Mouse (Mus musculus) heart, embryonic 12.5 days (tissue): ENCODE measurements around the gene Arl15. TPM values are rescaled to one million over a fixed set of nuclear protein-coding genes. Genes with fewer than 3 reads are reported as not detected.

ENCODE experiments used
- ATAC-seq: fragments of 200-750 bp; cut with Nextera tagmentation; 2 replicates; pipeline ENCODE4 v1.8.0; 2017; ENCODE audit warnings: moderate TSS enrichment, moderate library complexity; ENCODE audit not compliant: insufficient number of reproducible peaks, low FRiP score
- H3K27ac ChIP-seq: fragments of 300-500 bp; sonication (generic); 2 replicates; pipeline ENCODE4 v1.5.1; 2016; ENCODE audit warnings: mild to moderate bottlenecking, moderate library complexity; ENCODE audit not compliant: poor library complexity, severe bottlenecking
- H3K27me3 ChIP-seq: fragments of 300-500 bp; sonication (generic); replicated peaks from 2 replicates; pipeline ENCODE4 v1.6.1; 2016; ENCODE audit warnings: mild to moderate bottlenecking, moderate library complexity
- H3K36me3 ChIP-seq: fragments of 300-500 bp; sonication (generic); 2 replicates; pipeline ENCODE4 v1.6.1; 2016; ENCODE audit warnings: mild to moderate bottlenecking, moderate library complexity
- H3K4me1 ChIP-seq: fragments of 300-500 bp; sonication (generic); replicated peaks from 2 replicates; pipeline ENCODE4 v1.6.1; 2016; ENCODE audit warnings: mild to moderate bottlenecking
- H3K4me2 ChIP-seq: fragments of 300-500 bp; sonication (generic); 2 replicates; pipeline ENCODE4 v1.6.1; 2016; ENCODE audit warnings: mild to moderate bottlenecking, moderate library complexity
- H3K4me3 ChIP-seq: fragments of 300-500 bp; sonication (generic); 2 replicates; pipeline ENCODE4 v1.5.1; 2016; ENCODE audit warnings: mild to moderate bottlenecking
- H3K9ac ChIP-seq: fragments of 300-500 bp; sonication (generic); 2 replicates; pipeline ENCODE4 v1.6.1; 2016; ENCODE audit warnings: mild to moderate bottlenecking, moderate library complexity
- H3K9me3 ChIP-seq: fragments of 300-500 bp; sonication (generic); replicated peaks from 2 replicates; pipeline ENCODE4 v1.6.1; 2016; ENCODE audit warnings: mild to moderate bottlenecking, moderate library complexity
- WGBS: fragments of 180-500 bp; shearing (Covaris S2); methylation state at CpG from one replicate; pipeline ENCODE4 v1.1.7; 2016; 5-methylcytosine and 5-hydroxymethylcytosine counted together
- polyA plus RNA-seq: library from polyadenylated mRNA; unstranded; fragments of >200 nt; fragmentation: Nextera tagmentation; extraction: Ambion mirVana; gene quantifications from 2 replicates; pipeline ENCODE4 v1.2.1, GENCODE M21; 2016

The Arl15 gene
- polyA plus RNA-seq, 1 experiment from 2014 or later: 7.7 TPM

- no peak overlapping the region for H3K27ac ChIP-seq
- ATAC-seq: no peak
- peaks cover 11% of the 10 kb centered on the region; the same call in 1 of the 2 replicates for H3K4me1 ChIP-seq
- WGBS: 80% methylated on average over 7 of the region's 7 CpGs
- no peaks in the 10 kb centered on the region for H3K27me3 ChIP-seq
- H3K9ac ChIP-seq: no peak overlapping the region
- no peak overlapping the region for H3K4me3 ChIP-seq
- peaks cover 6% of the 10 kb centered on the region for H3K36me3 ChIP-seq
- no peaks in the 10 kb centered on the region for H3K9me3 ChIP-seq
- no peak overlapping the region for H3K4me2 ChIP-seq
Observed at GRCm38 (mm10) chr13:113918668-113919067, 124.4 kb downstream of the Arl15 start.

- Histone ChIP-seq H3K9me3 (no peaks in the 10 kb centered on the region), H3K27ac (no peak overlapping the region), H3K27me3 (no peaks in the 10 kb centered on the region), H3K4me1 (peaks cover 14% of the 10 kb centered on the region), H3K4me2 (no peak overlapping the region), H3K36me3 (0 out of 2 replicates have a peak, but pooled peaks cover 2% of the 10 kb centered on the region), H3K4me3 (no peak overlapping the region), H3K9ac (no peak overlapping the region)
- WGBS: 91% methylated on average over 4 of the region's 4 CpGs
- ATAC-seq: no peak
Observed at GRCm38 (mm10) chr13:113935697-113936096, 141.4 kb downstream of the Arl15 start.

GRCm38 (mm10) chr13:113937231-113937630, 142.9 kb downstream of the Arl15 start:
- H3K4me3 ChIP-seq: no peak overlapping the region
- H3K9ac ChIP-seq: no peak overlapping the region
- no peak for ATAC-seq
- peaks cover 14% of the 10 kb centered on the region for H3K4me1 ChIP-seq
- H3K27me3 ChIP-seq: no peaks in the 10 kb centered on the region
- WGBS: 86% methylated on average over 5 of the region's 5 CpGs
- H3K4me2 ChIP-seq: no peak overlapping the region
- H3K27ac ChIP-seq: no peak overlapping the region
- H3K9me3 ChIP-seq: no peaks in the 10 kb centered on the region
- 0 out of 2 replicates have a peak, but pooled peaks cover 2% of the 10 kb centered on the region for H3K36me3 ChIP-seq

GRCm38 (mm10) chr13:113938561-113938960, 144.3 kb downstream of the Arl15 start:
- Histone ChIP-seq H3K9me3 (no peaks in the 10 kb centered on the region), H3K27ac (no peak overlapping the region), H3K9ac (no peak overlapping the region), H3K4me1 (peaks cover 14% of the 10 kb centered on the region), H3K4me2 (no peak overlapping the region), H3K4me3 (no peak overlapping the region), H3K36me3 (0 out of 2 replicates have a peak, but pooled peaks cover 2% of the 10 kb centered on the region), H3K27me3 (no peaks in the 10 kb centered on the region)
- no peak for ATAC-seq
- 83% methylated on average over 9 of the region's 9 CpGs for WGBS

- Histone ChIP-seq H3K4me3 (no peak overlapping the region), H3K9ac (no peak overlapping the region), H3K9me3 (no peaks in the 10 kb centered on the region), H3K4me2 (no peak overlapping the region), H3K27me3 (no peaks in the 10 kb centered on the region), H3K36me3 (0 out of 2 replicates have a peak, but pooled peaks cover 2% of the 10 kb centered on the region), H3K4me1 (peaks cover 14% of the 10 kb centered on the region), H3K27ac (no peak overlapping the region)
- ATAC-seq: no peak
- WGBS: 60% methylated on average over 10 of the region's 10 CpGs
Observed at GRCm38 (mm10) chr13:113939097-113939496, 144.8 kb downstream of the Arl15 start.

GRCm38 (mm10) chr13:113939681-113940080, 145.4 kb downstream of the Arl15 start:
- Histone ChIP-seq H3K4me1 (peaks cover 14% of the 10 kb centered on the region), H3K9me3 (no peaks in the 10 kb centered on the region), H3K4me2 (no peak overlapping the region), H3K27ac (no peak overlapping the region), H3K4me3 (no peak overlapping the region), H3K27me3 (no peaks in the 10 kb centered on the region), H3K9ac (no peak overlapping the region), H3K36me3 (0 out of 2 replicates have a peak, but pooled peaks cover 2% of the 10 kb centered on the region)
- WGBS: 27% methylated on average over 3 of the region's 3 CpGs
- ATAC-seq: no peak

GRCm38 (mm10) chr13:113940151-113940550, 145.8 kb downstream of the Arl15 start:
- H3K4me3 ChIP-seq: no peak overlapping the region
- H3K36me3 ChIP-seq: 0 out of 2 replicates have a peak, but pooled peaks cover 2% of the 10 kb centered on the region
- H3K9me3 ChIP-seq: no peaks in the 10 kb centered on the region
- peaks cover 14% of the 10 kb centered on the region for H3K4me1 ChIP-seq
- no peak overlapping the region for H3K27ac ChIP-seq
- no peak for ATAC-seq
- no peak overlapping the region for H3K4me2 ChIP-seq
- H3K9ac ChIP-seq: no peak overlapping the region
- WGBS: 91% methylated on average over 7 of the region's 7 CpGs
- no peaks in the 10 kb centered on the region for H3K27me3 ChIP-seq

GRCm38 (mm10) chr13:113941943-113942342, 147.6 kb downstream of the Arl15 start:
- Histone ChIP-seq H3K27me3 (no peaks in the 10 kb centered on the region), H3K4me1 (peaks cover 14% of the 10 kb centered on the region), H3K9ac (no peak overlapping the region), H3K36me3 (no peaks in the 10 kb centered on the region), H3K4me2 (no peak overlapping the region), H3K9me3 (no peaks in the 10 kb centered on the region), H3K4me3 (no peak overlapping the region), H3K27ac (no peak overlapping the region)
- 86% methylated on average over 3 of the region's 3 CpGs for WGBS
- no peak for ATAC-seq

GRCm38 (mm10) chr13:113947546-113947945, 153.2 kb downstream of the Arl15 start:
- peaks cover 9% of the 10 kb centered on the region for H3K4me1 ChIP-seq
- no peak overlapping the region for H3K4me3 ChIP-seq
- no peak overlapping the region for H3K9ac ChIP-seq
- no peaks in the 10 kb centered on the region for H3K27me3 ChIP-seq
- H3K27ac ChIP-seq: no peak overlapping the region
- H3K9me3 ChIP-seq: no peaks in the 10 kb centered on the region
- ATAC-seq: no peak
- no peaks in the 10 kb centered on the region for H3K36me3 ChIP-seq
- 63% methylated on average over 4 of the region's 4 CpGs for WGBS
- no peak overlapping the region for H3K4me2 ChIP-seq

- no peak overlapping the region for H3K27ac ChIP-seq
- ATAC-seq: no peak
- 68% methylated on average over 5 of the region's 5 CpGs for WGBS
Observed at GRCm38 (mm10) chr13:113949708-113950107, 155.4 kb downstream of the Arl15 start.

GRCm38 (mm10) chr13:113950131-113950530, 155.8 kb downstream of the Arl15 start:
- Histone ChIP-seq H3K9me3 (no peaks in the 10 kb centered on the region), H3K27ac (no peak overlapping the region), H3K4me1 (peaks cover 9% of the 10 kb centered on the region), H3K36me3 (no peaks in the 10 kb centered on the region), H3K27me3 (no peaks in the 10 kb centered on the region), H3K4me2 (no peak overlapping the region), H3K9ac (no peak overlapping the region), H3K4me3 (no peak overlapping the region)
- WGBS: 77% methylated on average over 6 of the region's 6 CpGs
- no peak for ATAC-seq

More at GRCm38 (mm10) chr13:113949708-113950107, 155.4 kb downstream of the Arl15 start:
- Histone ChIP-seq H3K9me3 (no peaks in the 10 kb centered on the region), H3K36me3 (no peaks in the 10 kb centered on the region), H3K4me2 (no peak overlapping the region), H3K4me3 (no peak overlapping the region), H3K4me1 (peaks cover 9% of the 10 kb centered on the region), H3K9ac (no peak overlapping the region), H3K27me3 (no peaks in the 10 kb centered on the region)

- Histone ChIP-seq H3K27ac (no peak overlapping the region), H3K4me3 (no peak overlapping the region), H3K9me3 (no peaks in the 10 kb centered on the region), H3K9ac (no peak overlapping the region), H3K27me3 (no peaks in the 10 kb centered on the region), H3K4me1 (peaks cover 6% of the 10 kb centered on the region), H3K4me2 (no peak overlapping the region), H3K36me3 (no peaks in the 10 kb centered on the region)
- 88% methylated on average over 4 of the region's 4 CpGs for WGBS
- no peak for ATAC-seq
Observed at GRCm38 (mm10) chr13:113957438-113957837, 163.1 kb downstream of the Arl15 start.
